26 mouse cellular contexts compared by ENCODE assay signal in genomic region chr9:66121421-66121820, GRCm38 (mm10). TPM values are rescaled to one million over a fixed set of nuclear protein-coding genes. Genes with fewer than 3 reads are reported as not detected.
A peak's percentile ranks its signal among the peaks of the same experiment; 100 is the strongest.
DNase-seq lines count a peak whose midpoint lies in the region; ATAC-seq and TF ChIP-seq lines count a peak whose summit lies in the region.
"Had no signal": no experiment of that assay in that cellular context is flagged by ENCODE, and none has a peak within 500 bp of the region (broad histone marks: within the 10 kb centered on the region; RNA-seq: fewer than 3 reads in every experiment).

No protein-coding gene starts in this region.

- no peaks in the 10 kb centered on the region; the same call in 1 of the 2 replicates for H3K36me3 ChIP-seq in embryonic facial prominence, embryonic 14.5 days (ENCODE audit: control insufficient read depth, insufficient read depth, low read length)
- peaks cover 22% of the 10 kb centered on the region for H3K36me3 ChIP-seq in embryonic facial prominence, embryonic 10.5 days (replicated peaks)
- no peaks in the 10 kb centered on the region for H3K36me3 ChIP-seq in hindbrain, embryonic 14.5 days (replicated peaks; ENCODE audit: control insufficient read depth, insufficient read depth)
- H3K36me3 ChIP-seq in hindbrain, embryonic 10.5 days: peaks cover 28% of the 10 kb centered on the region
- peaks cover 24% of the 10 kb centered on the region for H3K36me3 ChIP-seq in liver, embryonic 12.5 days
- no peaks in the 10 kb centered on the region for H3K36me3 ChIP-seq in thymus, adult 2 months (ENCODE audit: control insufficient read depth, insufficient read depth, low read length)

- peak; percentile 69 for DNase-seq in embryonic facial prominence, embryonic 14.5 days (ENCODE audit: low spot score)
- no peak for DNase-seq in embryonic facial prominence, embryonic 10.5 days (ENCODE audit: low spot score)
- DNase-seq in hindbrain, embryonic 14.5 days (ENCODE audit: low spot score): no peak
- DNase-seq in hindbrain, embryonic 10.5 days (ENCODE audit: low spot score): no peak
- DNase-seq in liver: no peak
- no peak for DNase-seq in heart, postnatal 36 days
- DNase-seq in thymus, adult 2 months: no peak
- DNase-seq: adrenal gland, postnatal 10 days; cerebellum, adult 11-12 months; cerebellum, adult 9-11 months; gastrocnemius, postnatal 14 days; kidney, adult 8-10 months; kidney, postnatal 4 days; liver, embryonic 13.5 days; lung, embryonic 14.5 days; lung, postnatal 14 days; midbrain, embryonic 14.5 days; right cerebral cortex, adult 18-20 months; thymus, adult 18-20 months; thymus, postnatal 36 days had no signal

- TF ChIP-seq POLR2A in thymus, adult 2 months (IDR thresholded peaks at IDR 0.05; ENCODE audit: control insufficient read depth, extremely low read depth, insufficient read depth, low read length, poor library complexity): no peak

- TF ChIP-seq CTCF in thymus, adult 2 months (IDR thresholded peaks at IDR 0.05; ENCODE audit: borderline replicate concordance, control insufficient read depth, extremely low read depth, insufficient read depth, low read length, poor library complexity): no peak

- H3K4me2 ChIP-seq in embryonic facial prominence, embryonic 14.5 days (ENCODE audit: low read depth, low read length): no peak overlapping the region
- H3K4me2 ChIP-seq in hindbrain, embryonic 14.5 days (replicated peaks): no peak overlapping the region
- peak overlapping the region; percentile 49 for H3K4me2 ChIP-seq in liver, embryonic 12.5 days
- H3K4me2 ChIP-seq: lung, embryonic 14.5 days had no signal

- intact Hi-C loops in heart, postnatal 36 days (cut with DNase I): no loop called here

- H3K27me3 ChIP-seq in embryonic facial prominence, embryonic 14.5 days (replicated peaks; ENCODE audit: control insufficient read depth, insufficient read depth, low read length): no peaks in the 10 kb centered on the region
- no peaks in the 10 kb centered on the region for H3K27me3 ChIP-seq in embryonic facial prominence, embryonic 10.5 days (replicated peaks; ENCODE audit: low read depth, poor library complexity, severe bottlenecking)
- no peaks in the 10 kb centered on the region for H3K27me3 ChIP-seq in hindbrain, embryonic 14.5 days (ENCODE audit: control insufficient read depth, insufficient read depth, low read length)
- no peaks in the 10 kb centered on the region for H3K27me3 ChIP-seq in hindbrain, embryonic 10.5 days (ENCODE audit: insufficient read depth, poor library complexity, severe bottlenecking)
- H3K27me3 ChIP-seq in liver, embryonic 12.5 days (replicated peaks): no peaks in the 10 kb centered on the region
- no peaks in the 10 kb centered on the region for H3K27me3 ChIP-seq in thymus, adult 2 months (ENCODE audit: control insufficient read depth, insufficient read depth, low read length)
- H3K27me3 ChIP-seq: liver, embryonic 13.5 days; Patski had no signal

- H3K4me3 ChIP-seq in embryonic facial prominence, embryonic 14.5 days (ENCODE audit: low read depth, low read length): no peak overlapping the region
- H3K4me3 ChIP-seq in embryonic facial prominence, embryonic 10.5 days: no peak overlapping the region
- no peak overlapping the region for H3K4me3 ChIP-seq in hindbrain, embryonic 14.5 days (replicated peaks; ENCODE audit: low read length)
- H3K4me3 ChIP-seq in hindbrain, embryonic 10.5 days: no peak overlapping the region
- H3K4me3 ChIP-seq in liver, embryonic 12.5 days: no peak overlapping the region
- no peak overlapping the region for H3K4me3 ChIP-seq in thymus, adult 2 months (ENCODE audit: control insufficient read depth, insufficient read depth, low read length)
- H3K4me3 ChIP-seq: liver, embryonic 13.5 days had no signal

- peak overlapping the region; percentile 54; the same call in 1 of the 2 replicates for H3K27ac ChIP-seq in embryonic facial prominence, embryonic 14.5 days (replicated peaks; ENCODE audit: low read depth, low read length)
- no peak overlapping the region for H3K27ac ChIP-seq in embryonic facial prominence, embryonic 10.5 days (replicated peaks)
- 0 out of 2 replicates have a peak overlapping the region, but pooled peaks have one; percentile 47 for H3K27ac ChIP-seq in hindbrain, embryonic 14.5 days
- H3K27ac ChIP-seq in hindbrain, embryonic 10.5 days: no peak overlapping the region
- no peak overlapping the region for H3K27ac ChIP-seq in liver, embryonic 12.5 days
- H3K27ac ChIP-seq in thymus, adult 2 months (ENCODE audit: control insufficient read depth, insufficient read depth, low read length): no peak overlapping the region
- H3K27ac ChIP-seq: kidney, postnatal 0 days; stomach, postnatal 0 days had no signal

- no peaks in the 10 kb centered on the region for H3K9me3 ChIP-seq in embryonic facial prominence, embryonic 14.5 days (ENCODE audit: control insufficient read depth, low read length)
- no peaks in the 10 kb centered on the region for H3K9me3 ChIP-seq in embryonic facial prominence, embryonic 10.5 days
- no peaks in the 10 kb centered on the region for H3K9me3 ChIP-seq in hindbrain, embryonic 14.5 days (ENCODE audit: control insufficient read depth, low read length)
- H3K9me3 ChIP-seq in hindbrain, embryonic 10.5 days: no peaks in the 10 kb centered on the region
- no peaks in the 10 kb centered on the region for H3K9me3 ChIP-seq in liver, embryonic 12.5 days (replicated peaks)
- H3K9me3 ChIP-seq: G1E; liver, embryonic 13.5 days had no signal

- ATAC-seq in embryonic facial prominence, embryonic 14.5 days (ENCODE audit: low read depth): no peak
- ATAC-seq in hindbrain, embryonic 14.5 days (ENCODE audit: low FRiP score): no peak
- no peak for ATAC-seq in liver, embryonic 12.5 days
- ATAC-seq: intestine, embryonic 16.5 days; Patski had no signal

- H3K4me1 ChIP-seq in embryonic facial prominence, embryonic 14.5 days (ENCODE audit: control insufficient read depth, insufficient read depth, low read length): peaks cover 16% of the 10 kb centered on the region; the same call in 1 of the 2 replicates
- H3K4me1 ChIP-seq in embryonic facial prominence, embryonic 10.5 days: peaks cover 27% of the 10 kb centered on the region
- H3K4me1 ChIP-seq in hindbrain, embryonic 14.5 days (replicated peaks; ENCODE audit: control insufficient read depth, insufficient read depth, low read length): peaks cover 38% of the 10 kb centered on the region
- H3K4me1 ChIP-seq in hindbrain, embryonic 10.5 days (replicated peaks): peaks cover 33% of the 10 kb centered on the region
- H3K4me1 ChIP-seq in liver, embryonic 12.5 days: peaks cover 84% of the 10 kb centered on the region
- peaks cover 8% of the 10 kb centered on the region for H3K4me1 ChIP-seq in thymus, adult 2 months (replicated peaks; ENCODE audit: control insufficient read depth, insufficient read depth, low read length)

- no peak overlapping the region for H3K9ac ChIP-seq in embryonic facial prominence, embryonic 14.5 days (ENCODE audit: low read depth, low read length)
- no peak overlapping the region for H3K9ac ChIP-seq in hindbrain, embryonic 14.5 days
- no peak overlapping the region for H3K9ac ChIP-seq in liver, embryonic 12.5 days
- H3K9ac ChIP-seq: lung, embryonic 14.5 days had no signal

RNA-seq across cellular contexts. Expression of gene Snx1, which starts 5.0 kb away (rescaled TPM):
- polyA plus RNA-seq in embryonic facial prominence, embryonic 14.5 days (2014; fragmentation: Nextera tagmentation; extraction: Ambion mirVana): 139 and 143 TPM in 2 replicates
- 124 and 129 TPM in 2 replicates for polyA plus RNA-seq in embryonic facial prominence, embryonic 10.5 days (2016; fragmentation: Nextera tagmentation; extraction: Ambion mirVana)
- 75.9 and 77.0 TPM in 2 replicates for polyA plus RNA-seq in hindbrain, embryonic 14.5 days (2014; fragmentation: Nextera tagmentation; extraction: Ambion mirVana)
- 128 and 136 TPM in 2 replicates for polyA plus RNA-seq in hindbrain, embryonic 10.5 days (2016; fragmentation: Nextera tagmentation; extraction: Ambion mirVana)
- 89.6 and 95.1 TPM in 2 replicates for polyA plus RNA-seq in liver, embryonic 12.5 days (2016; fragmentation: Nextera tagmentation; extraction: Ambion mirVana)
- 10 to 100 TPM; 27.7 to 29.8 TPM for total RNA-seq in heart, postnatal 36 days (2021)
- polyA plus RNA-seq in thymus, adult 2 months (2012; rRNA removed): 55.3 and 59.1 TPM in 2 replicates

RNA-seq across cellular contexts. Expression of gene Ciao2a, which starts 5.0 kb away (rescaled TPM):
- 112 and 119 TPM in 2 replicates for polyA plus RNA-seq in embryonic facial prominence, embryonic 14.5 days (2014; fragmentation: Nextera tagmentation; extraction: Ambion mirVana)
- 159 and 162 TPM in 2 replicates for polyA plus RNA-seq in embryonic facial prominence, embryonic 10.5 days (2016; fragmentation: Nextera tagmentation; extraction: Ambion mirVana)
- polyA plus RNA-seq in hindbrain, embryonic 14.5 days (2014; fragmentation: Nextera tagmentation; extraction: Ambion mirVana): 65.8 and 72.2 TPM in 2 replicates
- 138 and 149 TPM in 2 replicates for polyA plus RNA-seq in hindbrain, embryonic 10.5 days (2016; fragmentation: Nextera tagmentation; extraction: Ambion mirVana)
- 199 TPM in 2 replicates for polyA plus RNA-seq in liver, embryonic 12.5 days (2016; fragmentation: Nextera tagmentation; extraction: Ambion mirVana)
- 10 to 100 TPM; 65.6 to 69.9 TPM for total RNA-seq in heart, postnatal 36 days (2021)
- 16.4 and 16.9 TPM in 2 replicates for polyA plus RNA-seq in thymus, adult 2 months (2012; rRNA removed)

RNA-seq across cellular contexts. Expression of gene Dapk2, which starts 36.6 kb away (rescaled TPM):
- 10.6 and 14.3 TPM in 2 replicates for polyA plus RNA-seq in embryonic facial prominence, embryonic 14.5 days (2014; fragmentation: Nextera tagmentation; extraction: Ambion mirVana)
- polyA plus RNA-seq in embryonic facial prominence, embryonic 10.5 days (2016; fragmentation: Nextera tagmentation; extraction: Ambion mirVana): 5.3 and 5.8 TPM in 2 replicates
- 0.59 and 0.80 TPM in 2 replicates for polyA plus RNA-seq in hindbrain, embryonic 14.5 days (2014; fragmentation: Nextera tagmentation; extraction: Ambion mirVana)
- polyA plus RNA-seq in hindbrain, embryonic 10.5 days (2016; fragmentation: Nextera tagmentation; extraction: Ambion mirVana): 3.5 and 5.1 TPM in 2 replicates
- polyA plus RNA-seq in liver, embryonic 12.5 days (2016; fragmentation: Nextera tagmentation; extraction: Ambion mirVana): 12.3 and 16.4 TPM in 2 replicates
- 1 to 10 TPM; 4.6 to 6.2 TPM for total RNA-seq in heart, postnatal 36 days (2021)
- polyA plus RNA-seq in thymus, adult 2 months (2012; rRNA removed): 3.4 and 5.1 TPM in 2 replicates

RNA-seq across cellular contexts. Expression of gene Snx22, which starts 51.9 kb away (rescaled TPM):
- 3.4 and 4.1 TPM in 2 replicates for polyA plus RNA-seq in embryonic facial prominence, embryonic 14.5 days (2014; fragmentation: Nextera tagmentation; extraction: Ambion mirVana)
- 3.6 and 3.7 TPM in 2 replicates for polyA plus RNA-seq in embryonic facial prominence, embryonic 10.5 days (2016; fragmentation: Nextera tagmentation; extraction: Ambion mirVana)
- 9.0 TPM in 2 replicates for polyA plus RNA-seq in hindbrain, embryonic 14.5 days (2014; fragmentation: Nextera tagmentation; extraction: Ambion mirVana)
- 3.5 and 4.6 TPM in 2 replicates for polyA plus RNA-seq in hindbrain, embryonic 10.5 days (2016; fragmentation: Nextera tagmentation; extraction: Ambion mirVana)
- polyA plus RNA-seq in liver, embryonic 12.5 days (2016; fragmentation: Nextera tagmentation; extraction: Ambion mirVana): 29.6 and 33.4 TPM in 2 replicates
- under 1 TPM; 0.57 to 0.86 TPM for total RNA-seq in heart, postnatal 36 days (2021)
- 5.8 and 9.2 TPM in 2 replicates for polyA plus RNA-seq in thymus, adult 2 months (2012; rRNA removed)
- polyA plus RNA-seq: G1E had no signal

Comparison
In these comparisons a context has a peak if more than half of its experiments do, and no peak if none do; other contexts are left out.
1. H3K27ac ChIP-seq: peak in embryonic facial prominence, embryonic 14.5 days (single experiment) and hindbrain, embryonic 14.5 days (single experiment); none in embryonic facial prominence, embryonic 10.5 days (single experiment), hindbrain, embryonic 10.5 days (single experiment), liver, embryonic 12.5 days (single experiment) and thymus, adult 2 months (single experiment).